Mouse (Mus musculus) adrenal gland, adult 18-20 months (tissue): ENCODE measurements at regions not wholly inside any gene's neighbourhood (a gene's known extent, or its start where the extent isn't known, plus 50 kb on each side); places are given as distances from the start of the nearest gene placed in this dataset.
A peak's percentile ranks its signal among the peaks of the same experiment; 100 is the strongest.
"Not testable (repeated sequence)": the region's sequence is repeated elsewhere in the genome, so short reads cannot be mapped to it uniquely, and the experiment has no call there.

Experiments
- DNase-seq, 2 experiments: peaks; one replicate each; pipeline ENCODE4 v3.0.0; 2021 to 2022; ENCODE audit warnings: low spot score in 2 of 2

- peak; percentile 19 to 39 for DNase-seq
Measured at GRCm38 (mm10) chr3:83416536-83416935, 288.8 kb downstream of the Dchs2 start.

- no peak for DNase-seq
Measured at GRCm38 (mm10) chr3:83424267-83424666, 296.5 kb downstream of the Dchs2 start.

DNA sequence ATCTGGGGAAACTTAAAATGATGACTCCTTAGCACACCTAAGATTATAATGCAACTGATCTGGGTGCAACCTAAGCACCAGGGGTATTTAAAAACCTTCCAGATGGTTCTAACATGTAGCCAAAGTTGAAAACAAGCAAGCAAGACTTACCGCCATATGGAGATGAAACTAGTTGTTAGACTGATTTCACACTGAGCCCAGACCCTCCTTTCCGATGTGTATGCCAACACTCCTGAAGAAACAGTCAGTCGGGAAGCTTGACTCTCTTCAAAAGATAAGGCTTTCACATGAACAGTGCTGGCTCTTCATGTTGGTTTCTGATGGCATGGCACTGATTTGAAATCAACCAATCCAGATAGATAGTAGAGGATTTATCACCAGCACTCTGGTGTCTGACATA is 301.6 kb downstream of the Dchs2 start:
- no peak for DNase-seq

DNA sequence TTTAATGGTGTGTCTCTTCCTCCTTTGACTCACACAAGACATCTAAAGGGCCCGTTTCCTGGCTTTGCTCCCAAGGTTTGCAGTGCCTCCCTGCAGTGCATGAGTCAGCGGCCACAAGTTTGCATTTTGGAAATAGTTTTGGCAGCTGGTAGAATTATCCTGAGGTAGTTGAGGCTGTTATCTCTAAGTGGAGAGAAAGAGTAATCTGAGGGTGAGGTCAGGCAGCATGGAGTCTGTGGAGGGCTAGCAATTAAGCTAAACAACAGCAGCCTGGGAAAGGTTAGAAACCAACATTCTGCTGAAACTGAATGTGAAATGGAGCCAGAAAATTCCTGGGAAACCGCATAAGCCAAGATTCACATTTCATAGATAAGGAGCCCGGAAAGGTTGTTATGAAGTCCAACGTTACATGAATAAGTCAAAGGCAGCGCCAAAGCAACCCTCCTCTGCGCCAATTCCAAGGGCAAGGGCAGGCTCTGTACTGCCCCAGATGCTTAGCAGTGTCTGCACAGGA is 318.5 kb downstream of the Dchs2 start:
- peak; percentile 48 to 76 for DNase-seq

DNA sequence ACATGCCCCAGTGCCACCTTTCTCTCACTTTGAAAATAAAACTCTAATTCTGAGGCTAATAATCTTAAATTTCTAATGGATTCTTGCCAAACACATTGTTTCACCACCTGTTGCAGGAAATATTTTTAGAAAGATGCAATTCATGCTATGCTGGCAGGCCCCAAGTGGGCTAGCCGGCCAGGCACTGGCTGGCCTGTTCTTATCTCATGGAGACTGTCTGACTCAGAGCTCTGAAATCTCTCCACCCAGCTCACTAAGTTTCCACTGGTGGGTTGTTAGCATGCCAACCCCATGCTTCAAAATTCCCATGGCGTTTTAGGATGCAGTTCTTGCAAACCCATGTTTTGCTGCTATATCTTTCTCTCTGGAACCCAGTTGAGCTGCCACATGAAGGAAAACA is 315.5 kb upstream of the Sfrp2 start:
- DNase-seq: no peak

GRCm38 (mm10) chr3:83451317-83451716 is 314.8 kb upstream of the Sfrp2 start:
- DNase-seq: no peak

DNA sequence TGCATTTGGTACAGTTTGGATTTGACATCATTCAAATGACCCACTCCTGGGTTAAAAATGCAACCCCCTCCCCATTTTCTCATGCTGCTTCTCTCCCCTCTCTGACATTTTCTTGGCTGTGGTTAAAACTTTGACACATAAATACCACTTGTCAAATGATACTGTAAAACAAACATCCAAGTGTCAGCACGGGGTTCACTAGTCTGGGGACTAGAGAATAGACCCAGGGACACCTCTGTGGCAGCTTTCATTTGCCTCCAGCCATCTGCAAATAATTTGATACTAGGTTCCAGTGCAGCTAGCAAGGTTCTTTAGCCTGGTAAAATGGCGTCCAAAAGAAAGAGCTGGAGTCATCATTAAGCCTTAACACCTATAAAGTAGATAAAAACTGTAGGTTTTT is 312.7 kb upstream of the Sfrp2 start:
- no peak for DNase-seq

GRCm38 (mm10) chr3:83458450-83458849 is 307.7 kb upstream of the Sfrp2 start:
- no peak for DNase-seq

DNA sequence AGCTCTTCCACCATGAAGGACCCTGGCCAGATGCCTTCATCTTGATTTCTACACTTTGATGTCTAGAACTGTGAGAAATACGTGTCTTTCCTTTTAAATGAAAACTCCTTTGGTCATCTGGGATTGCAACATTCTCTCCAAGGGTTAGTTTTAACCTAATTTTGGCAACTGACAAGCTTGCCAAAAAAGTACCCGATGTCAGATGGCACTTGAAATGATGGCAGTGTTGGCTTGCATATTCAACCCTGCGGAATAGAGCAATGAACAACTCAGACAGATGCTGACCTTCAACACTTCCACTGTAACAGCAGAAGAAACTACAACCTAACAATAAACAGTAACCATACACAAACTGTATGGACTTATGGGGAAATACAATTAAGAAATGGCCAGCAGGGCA is 286.9 kb upstream of the Sfrp2 start:
- DNase-seq: no peak

DNA sequence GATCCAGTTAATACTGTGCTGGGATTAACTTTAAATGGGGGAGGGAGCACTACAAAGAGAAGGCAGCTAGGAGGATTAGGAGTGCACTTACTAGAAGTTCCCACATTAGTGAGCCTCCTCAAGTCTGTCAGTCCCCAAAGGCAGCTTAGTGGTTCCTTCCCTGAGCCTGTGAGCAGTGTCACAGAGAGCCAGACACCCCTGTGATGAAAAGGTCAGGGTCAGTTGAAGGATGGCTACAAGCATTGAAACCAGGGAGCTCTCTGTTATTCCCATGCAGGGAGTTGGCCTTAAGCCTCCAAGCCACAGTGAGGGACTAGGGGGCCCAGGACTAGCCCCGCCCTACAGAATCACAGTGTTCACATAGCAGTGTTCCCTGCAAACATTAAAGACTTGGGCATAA is 285.9 kb upstream of the Sfrp2 start:
- peak in 1 of 2 experiments; percentile 7 for DNase-seq

GRCm38 (mm10) chr3:83486192-83486716 is 279.9 kb upstream of the Sfrp2 start:
- DNase-seq: no peak

DNA sequence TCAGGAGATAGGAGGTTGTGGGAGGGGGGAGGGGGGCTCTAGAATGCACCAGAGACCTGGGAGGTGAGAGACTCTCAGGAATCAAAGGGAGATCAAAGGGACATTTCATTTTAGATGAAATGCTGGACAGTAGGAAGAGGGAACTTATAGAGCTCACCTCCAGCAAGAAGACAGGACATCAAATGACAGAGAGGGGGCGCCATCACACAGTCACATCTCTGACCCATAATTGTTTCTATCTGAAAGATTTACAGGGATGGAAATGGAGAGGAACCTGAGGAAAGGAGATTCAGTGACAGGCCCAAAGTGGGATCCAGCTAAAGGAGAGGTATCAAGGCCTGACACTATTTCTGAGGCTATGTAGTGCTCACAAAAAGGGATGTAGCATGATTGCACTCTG is 270.5 kb upstream of the Sfrp2 start:
- peak; percentile 30 to 46 for DNase-seq

- DNase-seq: no peak
Measured at GRCm38 (mm10) chr3:83503901-83504300, 262.2 kb upstream of the Sfrp2 start.

DNA sequence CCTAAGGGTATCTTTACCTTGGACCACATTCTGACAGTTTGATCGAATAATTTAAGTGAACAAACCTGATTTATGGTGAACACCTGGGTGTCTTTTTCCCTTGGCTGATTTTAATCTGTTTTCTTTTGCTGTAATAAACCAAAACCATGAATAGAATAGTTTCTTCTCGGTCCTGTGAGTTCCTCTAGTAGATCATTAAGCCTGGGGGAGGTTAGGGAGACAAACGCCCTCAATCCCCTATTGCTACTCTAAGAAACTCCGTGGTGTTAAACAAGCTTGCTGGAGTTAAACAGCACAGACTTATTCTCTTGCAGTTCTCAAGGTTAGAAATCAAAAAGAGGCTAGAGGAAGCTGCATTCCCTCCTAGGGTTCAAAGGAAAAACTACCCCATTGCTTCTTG is 249.5 kb upstream of the Sfrp2 start:
- DNase-seq: no peak

- DNase-seq: peak; percentile 8 to 22
Measured at GRCm38 (mm10) chr3:83517914-83518635, 248.0 kb upstream of the Sfrp2 start.

DNA sequence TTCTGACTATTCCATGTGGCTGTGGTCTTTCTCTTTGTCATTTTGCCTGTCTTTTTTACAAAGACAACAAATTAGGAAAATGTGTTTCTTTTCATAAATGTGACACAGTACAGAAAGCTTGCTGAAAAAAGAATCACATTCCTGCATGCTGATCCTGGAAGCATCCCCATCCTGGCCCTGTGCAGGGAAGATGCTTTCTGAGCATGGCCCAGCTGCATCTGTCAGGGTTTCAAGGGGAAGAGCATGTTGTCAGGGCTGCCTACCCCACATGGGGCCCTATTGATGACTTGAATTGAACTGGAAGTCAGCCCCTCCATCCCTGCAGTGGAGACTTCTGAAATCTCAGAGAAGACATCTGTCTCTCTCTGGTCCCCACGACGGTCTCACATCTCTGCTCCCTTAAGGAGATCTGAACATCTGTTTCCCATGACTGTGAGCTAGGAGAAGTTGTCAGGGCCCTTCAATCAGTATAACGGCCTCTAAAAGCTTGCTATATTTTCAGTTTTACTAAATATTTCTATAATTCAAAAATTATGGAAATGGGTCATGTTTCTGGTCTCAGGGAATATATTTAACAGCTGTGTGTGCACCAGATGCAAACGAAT is 235.8 kb upstream of the Sfrp2 start:
- no peak for DNase-seq

GRCm38 (mm10) chr3:83536624-83537023 is 229.5 kb upstream of the Sfrp2 start:
- not testable (repeated sequence) for DNase-seq

GRCm38 (mm10) chr3:83537231-83537630 is 228.9 kb upstream of the Sfrp2 start:
- DNase-seq: no peak

GRCm38 (mm10) chr3:83537711-83538110 is 228.4 kb upstream of the Sfrp2 start:
- DNase-seq: no peak

DNA sequence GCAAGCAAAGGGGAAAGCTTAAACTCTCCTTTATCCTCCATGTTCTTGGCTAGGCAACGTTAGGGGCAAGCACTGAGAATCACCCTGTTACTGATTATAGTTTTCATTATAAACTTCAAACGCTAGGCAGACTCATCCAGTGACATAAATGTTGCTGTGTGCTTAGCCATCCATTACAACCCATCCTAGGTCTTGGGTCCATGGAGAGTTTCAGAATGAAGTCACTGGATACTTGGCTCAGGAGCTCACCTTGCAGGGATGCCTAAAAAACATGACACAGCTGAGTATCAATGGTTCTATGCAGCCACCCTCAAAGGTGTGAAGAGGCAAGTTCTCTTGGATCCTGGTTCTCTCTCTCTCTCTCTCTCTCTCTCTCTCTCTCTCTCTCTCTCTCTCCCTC is 227.2 kb upstream of the Sfrp2 start:
- no peak for DNase-seq

GRCm38 (mm10) chr3:83540997-83541932 is 224.9 kb upstream of the Sfrp2 start:
- DNase-seq: no peak
